Mouse (Mus musculus) retina, postnatal 7 days (tissue): Measurements from ENCODE around the gene Lingo3.
A peak's percentile ranks its signal among the peaks of the same experiment; 100 is the strongest.

Experiments
- DNase-seq: peaks from one replicate; pipeline ENCODE4 v3.0.0-alpha.2; 2012; ENCODE audit warnings: low read depth, low spot score

Gene Lingo3

GRCm38 (mm10) chr10:80843931-80844547 is at the start of gene Lingo3:
Gene Lingo3, minus strand, starts transcription at chr10:80844039.
- DNase-seq, result no peak

GRCm38 (mm10) chr10:80887181-80887580 is 43.3 kb upstream of the Lingo3 start:
- DNase-seq, result no peak

- peak; percentile 41 for DNase-seq
These were observed 37.5 kb upstream of the Lingo3 start for GRCm38 (mm10) chr10:80881301-80881700.

- DNase-seq, result no peak
These were observed 37.1 kb upstream of the Lingo3 start for GRCm38 (mm10) chr10:80880901-80881300.

- peak; percentile 57 for DNase-seq
These were observed 36.3 kb upstream of the Lingo3 start for GRCm38 (mm10) chr10:80880131-80880641.

- no peak for DNase-seq
These were observed 32.8 kb upstream of the Lingo3 start for GRCm38 (mm10) chr10:80876594-80876993.

- no peak for DNase-seq
These were observed 32.2 kb upstream of the Lingo3 start for GRCm38 (mm10) chr10:80876028-80876427.

- DNase-seq, result no peak
These were observed 30.2 kb upstream of the Lingo3 start for GRCm38 (mm10) chr10:80874035-80874434.

GRCm38 (mm10) chr10:80871581-80871980 is 27.7 kb upstream of the Lingo3 start, which contains the start of gene Tmprss9:
Gene Tmprss9, plus strand, starts transcription at chr10:80871848.
- DNase-seq, result no peak

- DNase-seq, result no peak
These were observed 27.2 kb upstream of the Lingo3 start for GRCm38 (mm10) chr10:80870993-80871392.

GRCm38 (mm10) chr10:80864446-80864845 is 20.6 kb upstream of the Lingo3 start:
- no peak for DNase-seq

GRCm38 (mm10) chr10:80862305-80862704 is 18.5 kb upstream of the Lingo3 start:
- no peak for DNase-seq

GRCm38 (mm10) chr10:80858350-80858935 is 14.6 kb upstream of the Lingo3 start:
- no peak for DNase-seq

- DNase-seq, result no peak
These were observed 14.0 kb upstream of the Lingo3 start for GRCm38 (mm10) chr10:80857848-80858247.

GRCm38 (mm10) chr10:80857386-80857785 is 13.5 kb upstream of the Lingo3 start:
- DNase-seq, result no peak

GRCm38 (mm10) chr10:80856908-80857307 is 13.1 kb upstream of the Lingo3 start:
- no peak for DNase-seq

GRCm38 (mm10) chr10:80856267-80856666 is 12.4 kb upstream of the Lingo3 start:
- no peak for DNase-seq

GRCm38 (mm10) chr10:80855749-80856073 is 11.9 kb upstream of the Lingo3 start:
- no peak for DNase-seq

GRCm38 (mm10) chr10:80854913-80855748 is 11.3 kb upstream of the Lingo3 start, which contains the start of the genes Lsm7 and Sppl2b:
Gene Lsm7, minus strand, starts transcription at chr10:80855209.
Gene Sppl2b, plus strand, starts transcription at chr10:80855275.
- peak; percentile 94 for DNase-seq

GRCm38 (mm10) chr10:80848571-80848970 is 4.7 kb upstream of the Lingo3 start:
- no peak for DNase-seq

- DNase-seq, result no peak
These were observed 1.9 kb upstream of the Lingo3 start for GRCm38 (mm10) chr10:80845732-80846131.

GRCm38 (mm10) chr10:80845055-80845693 is 1.3 kb upstream of the Lingo3 start:
- DNase-seq, result no peak
